Mouse (Mus musculus) bone marrow macrophage, adult 2 months (primary cell): ENCODE measurements around the gene Ugt1a10. TPM values are rescaled to one million over a fixed set of nuclear protein-coding genes. Genes with fewer than 3 reads are reported as not detected.
"Not testable (repeated sequence)": the region's sequence is repeated elsewhere in the genome, so short reads cannot be mapped to it uniquely, and the experiment has no call there.

Experiments
- H3K27ac ChIP-seq: 2 replicates; pipeline ENCODE4 v1.5.1; 2012; ENCODE audit warnings: low read depth, low read length; ENCODE audit not compliant: insufficient read depth
- H3K4me1 ChIP-seq: 2 replicates; pipeline ENCODE4 v1.6.1; 2012; ENCODE audit warnings: low read length; ENCODE audit not compliant: control insufficient read depth, insufficient read depth
- H3K4me3 ChIP-seq: 2 replicates; pipeline ENCODE4 v1.5.1; 2012; ENCODE audit warnings: mild to moderate bottlenecking, low read length, moderate library complexity; ENCODE audit not compliant: insufficient read depth
- CTCF ChIP-seq: IDR thresholded peaks from 2 replicates; pipeline ENCODE4 v1.5.1; 2012; ENCODE audit warnings: low read depth, mild to moderate bottlenecking, low read length, moderate library complexity
- POLR2A ChIP-seq: IDR thresholded peaks from 2 replicates; pipeline ENCODE4 v1.6.1; 2012; ENCODE audit warnings: mild to moderate bottlenecking, low read depth, low read length, borderline replicate concordance
- polyA plus RNA-seq: library from polyadenylated mRNA; stranded (reverse); fragments of >200 nt; gene quantifications from 2 replicates; pipeline ENCODE4 v1.2.4, GENCODE M21; 2012; ENCODE audit not compliant: missing spikeins, insufficient read depth, insufficient read length

Ugt1a10 gene
- polyA plus RNA-seq, 1 experiment, result not detected

- not testable (repeated sequence) for H3K4me3 ChIP-seq
- H3K4me1 ChIP-seq, result peaks cover 58% of the 10 kb centered on the region
- H3K27ac ChIP-seq, result peak overlapping the region; percentile 22
Observed at GRCm38 (mm10) chr1:88103697-88104468, 48.7 kb downstream of the Ugt1a10 start.

GRCm38 (mm10) chr1:88104667-88105430, 49.7 kb downstream of the Ugt1a10 start:
- H3K4me3 ChIP-seq, result no peak overlapping the region
- peaks cover 56% of the 10 kb centered on the region for H3K4me1 ChIP-seq
- peak overlapping the region; percentile 4 for H3K27ac ChIP-seq
- TF ChIP-seq POLR2A (no peak), CTCF (no peak)

DNA sequence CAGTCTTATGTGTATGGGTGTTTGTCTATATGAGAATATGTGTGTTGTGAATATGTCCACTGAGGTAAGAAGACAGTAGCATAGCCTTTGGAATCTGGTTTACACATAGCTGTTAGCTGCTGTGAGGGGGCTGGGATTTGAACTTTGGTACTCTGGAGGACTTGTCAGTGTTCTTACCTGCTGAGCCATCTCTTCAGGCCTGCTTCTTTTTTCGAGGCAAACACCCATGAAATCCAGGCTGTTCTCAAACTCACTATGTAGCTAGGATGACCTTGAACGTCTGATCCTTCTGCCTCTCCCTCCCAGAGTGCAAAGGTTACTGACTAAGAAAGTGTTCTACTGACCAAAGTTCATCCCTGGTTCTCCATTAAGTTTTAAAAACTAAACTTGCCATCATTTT, 50.5 kb downstream of the Ugt1a10 start:
- Histone ChIP-seq H3K4me1 (peaks cover 52% of the 10 kb centered on the region), H3K4me3 (no peak overlapping the region), H3K27ac (no peak overlapping the region)
- TF ChIP-seq POLR2A, result no peak
- no peak for TF ChIP-seq CTCF

DNA sequence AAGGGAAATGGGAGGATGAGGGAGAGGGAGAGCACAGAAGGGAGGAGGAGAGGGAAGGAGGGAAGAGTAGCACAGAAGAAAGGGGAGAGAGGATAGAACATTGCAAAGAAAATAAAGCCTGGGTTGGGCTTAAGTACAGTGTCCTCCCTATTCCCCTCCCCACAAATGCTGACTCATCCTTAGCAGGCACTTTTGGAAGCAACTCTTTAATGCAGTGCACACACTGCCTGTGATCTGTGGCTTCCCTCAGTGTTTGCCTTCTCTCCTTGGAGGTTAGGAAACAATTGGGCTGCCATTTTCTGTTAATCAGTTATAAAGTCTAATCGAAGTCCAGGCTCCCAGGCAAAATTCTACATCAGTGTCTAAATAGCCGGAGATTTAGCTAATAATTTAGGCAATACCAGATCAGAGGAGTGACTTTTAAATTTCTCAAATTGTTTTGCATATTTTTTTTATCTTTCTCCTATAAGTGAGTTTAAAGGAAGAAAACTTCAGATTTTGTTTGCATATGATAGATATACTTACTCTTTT, 53.9 kb downstream of the Ugt1a10 start:
- H3K4me1 ChIP-seq, result peaks cover 33% of the 10 kb centered on the region
- not testable (repeated sequence) for H3K27ac ChIP-seq, H3K4me3 ChIP-seq

DNA sequence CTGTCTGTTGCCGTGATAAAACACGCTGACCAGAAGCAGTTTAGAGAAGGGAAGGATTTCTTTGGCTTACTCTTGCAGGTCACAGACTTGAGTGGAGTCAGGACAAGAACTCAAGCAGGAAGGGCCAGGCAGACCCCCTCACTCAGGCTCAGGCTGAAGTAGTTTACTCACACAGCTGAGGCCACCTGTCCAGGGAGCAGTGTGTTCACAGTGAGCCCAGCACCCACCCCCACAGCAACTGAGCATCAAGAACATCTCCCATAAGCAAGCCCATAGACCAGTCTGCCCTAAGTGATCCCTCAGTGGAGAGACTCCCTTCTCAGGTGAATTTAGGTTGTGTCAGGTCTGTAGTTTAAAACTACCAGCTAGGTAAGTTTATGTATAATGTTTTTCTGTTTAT, 54.4 kb downstream of the Ugt1a10 start:
- not testable (repeated sequence) for H3K27ac ChIP-seq, H3K4me3 ChIP-seq
- peaks cover 29% of the 10 kb centered on the region for H3K4me1 ChIP-seq

DNA sequence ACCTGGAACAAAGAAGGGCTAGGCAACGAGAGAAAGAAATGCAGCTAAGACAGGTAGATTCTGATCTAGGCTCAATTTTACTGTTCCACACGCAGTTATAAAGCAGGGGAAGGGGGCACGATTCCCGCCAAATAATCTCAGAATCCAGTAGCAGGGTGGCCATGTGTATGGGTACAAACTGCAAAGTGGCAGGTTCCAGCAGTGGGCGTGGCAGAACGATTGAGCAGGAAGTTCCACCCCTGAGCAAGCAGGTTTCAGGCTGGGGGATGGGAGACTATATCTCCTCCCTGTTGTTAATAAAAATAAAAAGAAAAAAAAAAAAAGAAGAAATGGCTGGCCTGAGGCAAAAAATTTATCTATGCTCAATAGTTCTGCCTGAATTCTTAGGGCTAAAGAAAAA, 57.6 kb downstream of the Ugt1a10 start:
- H3K4me3 ChIP-seq, H3K27ac ChIP-seq: not testable (repeated sequence)
- H3K4me1 ChIP-seq, result peaks cover 11% of the 10 kb centered on the region

- not testable (repeated sequence) for H3K4me3 ChIP-seq, H3K27ac ChIP-seq
- H3K4me1 ChIP-seq, result peaks cover 13% of the 10 kb centered on the region
Observed at GRCm38 (mm10) chr1:88120550-88120949, 65.4 kb downstream of the Ugt1a10 start.

DNA sequence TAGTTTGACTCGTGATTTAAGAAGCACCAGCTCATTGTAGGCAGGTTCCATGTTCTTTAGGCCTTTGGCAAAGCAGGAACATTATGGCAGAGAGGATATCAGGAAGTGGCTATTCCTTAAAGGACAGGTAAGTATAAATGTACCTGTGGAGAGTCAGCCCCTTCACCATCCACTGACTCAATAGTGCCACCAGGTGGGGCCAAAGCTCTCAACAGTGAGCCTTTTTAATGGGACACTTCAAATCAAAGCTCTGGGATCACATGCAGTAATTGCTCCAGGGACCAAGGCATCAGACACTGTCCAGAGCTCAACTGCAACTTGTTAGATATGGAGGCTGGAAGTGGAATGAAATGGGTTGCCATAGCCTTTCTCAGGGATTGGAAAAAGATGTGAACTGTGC, 66.3 kb downstream of the Ugt1a10 start:
- H3K27ac ChIP-seq, H3K4me3 ChIP-seq: not testable (repeated sequence)
- peaks cover 19% of the 10 kb centered on the region for H3K4me1 ChIP-seq

DNA sequence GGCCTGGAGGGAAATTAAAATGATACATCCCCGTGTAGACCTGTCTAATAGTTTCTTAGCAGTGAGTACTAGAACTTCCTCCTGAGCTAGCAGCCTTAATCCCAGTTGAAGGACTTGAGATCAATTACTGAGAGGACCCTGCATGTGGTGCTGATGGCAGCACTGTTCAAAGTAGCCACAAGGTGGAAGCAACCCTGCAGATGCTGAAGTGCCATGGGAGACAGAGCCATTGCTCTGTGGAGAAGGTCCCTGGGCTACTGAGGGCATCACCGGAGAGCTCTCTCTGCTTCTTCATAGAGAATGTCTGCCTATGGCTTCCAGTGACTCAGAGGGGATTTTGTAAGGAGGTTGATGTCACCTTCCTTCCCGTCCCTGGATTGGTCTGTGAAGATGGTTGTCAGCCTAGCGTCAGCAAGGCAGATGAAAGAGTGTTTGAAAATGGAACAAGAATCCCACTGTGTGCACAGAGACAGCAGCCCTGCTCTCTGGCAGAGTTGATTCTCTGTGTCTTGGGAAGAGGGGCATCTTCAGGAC, 70.7 kb downstream of the Ugt1a10 start:
- Histone ChIP-seq H3K4me1 (peaks cover 45% of the 10 kb centered on the region), H3K27ac (peak overlapping the region; percentile 57)
- H3K4me3 ChIP-seq, result not testable (repeated sequence)

GRCm38 (mm10) chr1:88129091-88129490, 73.9 kb downstream of the Ugt1a10 start:
- peaks cover 54% of the 10 kb centered on the region for H3K4me1 ChIP-seq
- not testable (repeated sequence) for H3K4me3 ChIP-seq, H3K27ac ChIP-seq

GRCm38 (mm10) chr1:88130223-88130622, 75.0 kb downstream of the Ugt1a10 start:
- peaks cover 57% of the 10 kb centered on the region for H3K4me1 ChIP-seq
- H3K4me3 ChIP-seq, H3K27ac ChIP-seq: not testable (repeated sequence)
